Mouse (Mus musculus) stomach, postnatal 0 days (tissue): ENCODE data around the gene Bckdk.

Experiments used
- CTCF ChIP-seq: IDR thresholded peaks from 2 replicates; pipeline ENCODE4 v1.5.1; 2016; ENCODE audit warnings: antibody characterized with exemption, low read depth, mild to moderate bottlenecking, moderate library complexity
- EP300 ChIP-seq: optimal IDR thresholded peaks from 2 replicates; pipeline ENCODE3; 2016; ENCODE audit warnings: antibody characterized with exemption

- no peak for TF ChIP-seq CTCF
- TF ChIP-seq EP300: no peak
Observed at GRCm38 (mm10) chr7:127869149-127869810, 34.6 kb upstream of the Bckdk start.
